Mouse (Mus musculus) myocyte (in vitro differentiated cells): ENCODE data around the gene Tmem167b.

Experiments used
- CEBPB ChIP-seq: IDR thresholded peaks from 2 replicates; pipeline ENCODE4 v1.6.1; 2011; ENCODE audit warnings: mild to moderate bottlenecking, moderate library complexity; ENCODE audit not compliant: poor library complexity, insufficient read depth, severe bottlenecking
- E2F4 ChIP-seq: IDR thresholded peaks from one replicate; pipeline ENCODE4 v1.6.1; 2011; ENCODE audit warnings: mild to moderate bottlenecking, control low read depth, moderate library complexity; ENCODE audit not compliant: insufficient read depth
- MAX ChIP-seq: IDR thresholded peaks from one replicate; pipeline ENCODE4 v1.6.1; 2011; ENCODE audit warnings: low read depth, mild to moderate bottlenecking, control low read depth
- MYOD1 ChIP-seq, 3 experiments: IDR thresholded peaks; one replicate each; pipeline ENCODE4 v1.6.1; 2011; ENCODE audit warnings: control low read depth in 2 of 3, low read depth in 2 of 3, mild to moderate bottlenecking in 2 of 3, moderate library complexity in 1 of 3; ENCODE audit not compliant: insufficient read length in 2 of 3, control insufficient read depth in 1 of 3
- MYOG ChIP-seq, 3 experiments: IDR thresholded peaks; one replicate each; pipeline ENCODE4 v1.6.1; 2011; ENCODE audit warnings: control low read depth in 2 of 3, low read depth in 2 of 3, mild to moderate bottlenecking in 2 of 3; ENCODE audit not compliant: insufficient read length in 2 of 3, control insufficient read depth in 1 of 3, insufficient read depth in 1 of 3
- POLR2A ChIP-seq: IDR thresholded peaks from one replicate; pipeline ENCODE4 v1.6.1; 2011; ENCODE audit warnings: low read depth, mild to moderate bottlenecking, control low read depth, moderate library complexity; ENCODE audit not compliant: insufficient read length
- POLR2AphosphoS2 ChIP-seq: IDR thresholded peaks from one replicate; pipeline ENCODE4 v1.6.1; 2011; ENCODE audit warnings: low read depth, control low read depth; ENCODE audit not compliant: insufficient read length
- REST ChIP-seq: IDR thresholded peaks from one replicate; pipeline ENCODE4 v1.6.1; 2011; ENCODE audit warnings: mild to moderate bottlenecking, control low read depth, moderate library complexity; ENCODE audit not compliant: insufficient read depth, insufficient read length
- SRF ChIP-seq: IDR thresholded peaks from one replicate; pipeline ENCODE4 v1.6.1; 2011; ENCODE audit warnings: low read depth; ENCODE audit not compliant: control insufficient read depth, insufficient read length
- TCF12 ChIP-seq: IDR thresholded peaks from one replicate; pipeline ENCODE4 v1.6.1; 2011; ENCODE audit warnings: mild to moderate bottlenecking, control low read depth; ENCODE audit not compliant: poor library complexity, insufficient read depth, severe bottlenecking
- TCF3 ChIP-seq: IDR thresholded peaks from one replicate; pipeline ENCODE4 v1.6.1; 2011; ENCODE audit warnings: low read depth, control low read depth; ENCODE audit not compliant: insufficient read length
- USF1 ChIP-seq: IDR thresholded peaks from one replicate; pipeline ENCODE4 v1.6.1; 2011; ENCODE audit warnings: low read depth, mild to moderate bottlenecking, control low read depth, moderate library complexity

DNA sequence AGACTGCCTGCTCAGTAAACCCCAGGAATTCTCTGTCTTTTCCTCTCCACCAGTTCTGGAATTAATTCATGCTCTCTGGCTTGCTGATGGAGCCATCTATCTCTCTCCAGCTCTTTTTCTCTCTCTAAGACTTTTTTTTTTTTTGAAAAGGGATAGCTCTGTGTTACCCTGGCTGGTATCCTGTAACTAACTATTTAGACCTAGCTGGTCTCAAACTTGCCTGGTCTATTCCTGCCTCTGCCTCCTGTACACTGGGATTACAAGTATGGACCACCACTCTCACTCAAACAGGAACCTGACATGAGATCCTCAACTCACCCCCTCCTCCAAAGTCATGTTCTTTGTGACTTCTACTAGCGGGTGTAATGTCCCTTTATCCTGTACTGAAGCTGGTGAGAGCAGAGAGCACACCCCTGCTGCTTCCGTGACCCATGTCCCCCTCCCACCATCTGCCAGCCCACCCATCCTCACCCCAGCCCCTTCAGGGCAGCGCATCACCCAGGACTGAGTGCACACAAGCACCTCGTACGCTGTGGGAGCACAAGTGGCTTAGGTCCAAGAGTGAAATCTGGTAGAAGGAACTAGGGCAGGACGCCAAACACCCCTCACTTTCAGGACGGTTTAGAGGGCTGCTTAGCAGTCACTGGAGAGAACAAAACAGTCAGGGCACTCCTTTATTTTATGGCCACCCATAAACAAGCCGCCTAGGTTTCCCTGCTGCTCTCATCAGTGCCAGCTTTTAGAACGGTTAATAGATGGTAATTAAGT, 51.4 kb downstream of the Tmem167b start:
- TF ChIP-seq E2F4, result no peak
- TF ChIP-seq POLR2A, result no peak
- no peak for TF ChIP-seq POLR2AphosphoS2
- no peak for TF ChIP-seq MAX
- TF ChIP-seq CEBPB, result no peak
- no peak for TF ChIP-seq MYOD1 (IDR thresholded peaks at IDR 0.05; ENCODE audit: control insufficient read depth in 1 of 3, insufficient read length in 2 of 3, low read depth in 2 of 3)
- no peak for TF ChIP-seq TCF12
- no peak for TF ChIP-seq USF1
- no peak for TF ChIP-seq MYOG (IDR thresholded peaks at IDR 0.05; ENCODE audit: control insufficient read depth in 1 of 3, insufficient read depth in 1 of 3, insufficient read length in 2 of 3, low read depth in 2 of 3)
- TF ChIP-seq TCF3, result no peak
- no peak for TF ChIP-seq REST
- TF ChIP-seq SRF, result no peak
